Mouse (Mus musculus) limb, embryonic 14.5 days (tissue): ENCODE measurements around the gene Macrod2. TPM values are rescaled to one million over a fixed set of nuclear protein-coding genes. Genes with fewer than 3 reads are reported as not detected.

Experiments
- ATAC-seq: fragments of 200-750 bp; cut with Nextera tagmentation; 2 replicates; pipeline ENCODE4 v1.8.0; 2017; ENCODE audit warnings: low read depth, moderate number of reproducible peaks, moderate TSS enrichment; ENCODE audit not compliant: low FRiP score
- DNase-seq: peaks from one replicate; pipeline ENCODE4 v3.0.0-alpha.2; 2015; ENCODE audit warnings: low spot score
- H3K27ac ChIP-seq: fragments of 300-500 bp; sonication (generic); replicated peaks from 2 replicates; pipeline ENCODE4 v1.5.1; 2014; ENCODE audit warnings: low read depth, mild to moderate bottlenecking, low read length, moderate library complexity, mixed read lengths
- H3K27me3 ChIP-seq: fragments of 300-500 bp; sonication (generic); 2 replicates; pipeline ENCODE4 v1.6.1; 2014; ENCODE audit warnings: low read length, mixed read lengths; ENCODE audit not compliant: control insufficient read depth, insufficient read depth
- H3K36me3 ChIP-seq: fragments of 300-500 bp; sonication (generic); 2 replicates; pipeline ENCODE4 v1.6.1; 2014; ENCODE audit warnings: mild to moderate bottlenecking, low read length, moderate library complexity, mixed read lengths; ENCODE audit not compliant: control insufficient read depth, insufficient read depth
- H3K4me1 ChIP-seq: fragments of 300-500 bp; sonication (generic); 2 replicates; pipeline ENCODE4 v1.6.1; 2014; ENCODE audit warnings: antibody characterized with exemption, low read length, mixed read lengths; ENCODE audit not compliant: control insufficient read depth, insufficient read depth
- H3K4me2 ChIP-seq: fragments of 300-500 bp; sonication (generic); replicated peaks from 2 replicates; pipeline ENCODE4 v1.6.1; 2014; ENCODE audit warnings: low read depth, mild to moderate bottlenecking, low read length, moderate library complexity; ENCODE audit not compliant: severe bottlenecking
- H3K4me3 ChIP-seq: fragments of 300-500 bp; sonication (generic); replicated peaks from 2 replicates; pipeline ENCODE4 v1.5.1; 2014; ENCODE audit warnings: low read length
- H3K9ac ChIP-seq: fragments of 300-500 bp; sonication (generic); 2 replicates; pipeline ENCODE4 v1.6.1; 2014; ENCODE audit warnings: mild to moderate bottlenecking, low read depth, low read length, moderate library complexity; ENCODE audit not compliant: severe bottlenecking
- H3K9me3 ChIP-seq: fragments of 300-500 bp; sonication (generic); 2 replicates; pipeline ENCODE4 v1.6.1; 2016; ENCODE audit warnings: low read length; ENCODE audit not compliant: control insufficient read depth
- POLR2A ChIP-seq: fragments of 200-500 bp; IDR thresholded peaks from 2 replicates; pipeline ENCODE4 v1.8.0; 2012; ENCODE audit warnings: inconsistent platforms, mild to moderate bottlenecking, moderate library complexity, borderline replicate concordance; ENCODE audit not compliant: insufficient read depth, insufficient read length; ENCODE audit errors: extremely low read depth
- WGBS: fragments of 180-500 bp; shearing (Covaris S2); extraction: QIAGEN DNeasy Blood & Tissue Kit; methylation state at CpG from one replicate; pipeline ENCODE4 v1.1.7; 2014; 5-methylcytosine and 5-hydroxymethylcytosine counted together
- polyA plus RNA-seq, 2 experiments: library from polyadenylated mRNA; depleted of rRNA in 1 of 2; stranded (reverse) in 1 of 2; unstranded in 1 of 2; fragments of >200 nt; fragmentation: Nextera tagmentation in 1 of 2; extraction: Ambion mirVana in 1 of 2; gene quantifications; 2 replicates each; pipeline versions ENCODE4 v1.2.1 to v1.2.3; 2012 to 2014

Gene Macrod2
- polyA plus RNA-seq, 2 experiments = 8.5 to 24.5 TPM

- Histone ChIP-seq H3K27me3 (no peaks in the 10 kb centered on the region), H3K4me1 (no peaks in the 10 kb centered on the region), H3K9ac (no peak overlapping the region), H3K36me3 (no peaks in the 10 kb centered on the region), H3K27ac (no peak overlapping the region), H3K4me3 (no peak overlapping the region), H3K4me2 (no peak overlapping the region), H3K9me3 (no peaks in the 10 kb centered on the region)
- DNase-seq = no peak
- WGBS = 75% methylated on average over 3 of the region's 3 CpGs
- ATAC-seq = no peak
- TF ChIP-seq POLR2A = no peak
Observed at GRCm38 (mm10) chr2:141169586-141169985, 774.5 kb downstream of the Macrod2 start.

DNA sequence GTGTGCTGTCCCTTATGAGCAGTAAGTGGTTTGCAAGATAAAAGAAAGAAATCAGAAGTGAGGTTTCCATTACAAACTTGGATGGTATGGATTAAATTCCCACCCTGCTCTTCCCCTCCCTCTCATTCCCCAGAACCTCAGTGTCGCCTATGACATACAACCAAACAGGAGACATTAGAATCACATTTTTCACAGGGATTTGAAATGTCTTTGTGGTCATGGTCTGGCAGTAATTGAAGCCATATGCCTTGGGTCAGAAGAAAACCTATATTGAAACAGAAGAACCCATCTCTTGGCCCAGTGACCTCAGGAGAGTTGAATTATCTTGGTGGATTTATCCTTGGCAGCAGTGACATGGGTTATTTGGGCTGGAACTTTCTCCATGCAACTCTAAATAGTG is 778.1 kb downstream of the Macrod2 start:
- WGBS = 45% methylated on average over 1 of the region's 1 CpGs
- ATAC-seq = peak; percentile 77
- H3K27ac ChIP-seq = no peak overlapping the region
- H3K4me3 ChIP-seq = no peak overlapping the region
- no peak for TF ChIP-seq POLR2A
- no peaks in the 10 kb centered on the region for H3K4me1 ChIP-seq
- no peak overlapping the region for H3K4me2 ChIP-seq
- no peaks in the 10 kb centered on the region for H3K27me3 ChIP-seq
- no peak overlapping the region for H3K9ac ChIP-seq
- H3K36me3 ChIP-seq = no peaks in the 10 kb centered on the region
- H3K9me3 ChIP-seq = no peaks in the 10 kb centered on the region
- no peak for DNase-seq

- WGBS = 62% methylated on average over 3 of the region's 3 CpGs
- no peak for TF ChIP-seq POLR2A
- Histone ChIP-seq H3K4me2 (no peak overlapping the region), H3K9me3 (no peaks in the 10 kb centered on the region), H3K4me3 (no peak overlapping the region), H3K9ac (no peak overlapping the region), H3K36me3 (no peaks in the 10 kb centered on the region), H3K27ac (no peak overlapping the region), H3K4me1 (no peaks in the 10 kb centered on the region), H3K27me3 (no peaks in the 10 kb centered on the region)
- DNase-seq (peak; percentile 46), ATAC-seq (peak; percentile 67)
Observed at GRCm38 (mm10) chr2:141173607-141174006, 778.5 kb downstream of the Macrod2 start.

GRCm38 (mm10) chr2:141180656-141181055 is 785.5 kb downstream of the Macrod2 start:
- H3K4me2 ChIP-seq = no peak overlapping the region
- H3K9me3 ChIP-seq = no peaks in the 10 kb centered on the region
- DNase-seq = no peak
- H3K4me3 ChIP-seq = no peak overlapping the region
- no peak for ATAC-seq
- TF ChIP-seq POLR2A = no peak
- H3K27me3 ChIP-seq = no peaks in the 10 kb centered on the region
- no peak overlapping the region for H3K27ac ChIP-seq
- no peak overlapping the region for H3K9ac ChIP-seq
- no peaks in the 10 kb centered on the region for H3K4me1 ChIP-seq
- no peaks in the 10 kb centered on the region for H3K36me3 ChIP-seq
- 29% methylated on average over 1 of the region's 1 CpGs for WGBS

GRCm38 (mm10) chr2:141182034-141182759 is 787.1 kb downstream of the Macrod2 start:
- no peak for ATAC-seq
- no peaks in the 10 kb centered on the region for H3K4me1 ChIP-seq
- no peak for DNase-seq
- no peaks in the 10 kb centered on the region for H3K36me3 ChIP-seq
- WGBS = 68% methylated on average over 5 of the region's 5 CpGs
- no peak overlapping the region for H3K4me2 ChIP-seq
- TF ChIP-seq POLR2A = no peak
- no peak overlapping the region for H3K27ac ChIP-seq
- H3K27me3 ChIP-seq = no peaks in the 10 kb centered on the region
- H3K9me3 ChIP-seq = no peaks in the 10 kb centered on the region
- H3K4me3 ChIP-seq = no peak overlapping the region
- H3K9ac ChIP-seq = no peak overlapping the region
